Mouse (Mus musculus) embryonic facial prominence, embryonic 13.5 days (tissue): ENCODE results near the gene Gas2l1. TPM values are rescaled to one million over a fixed set of nuclear protein-coding genes. Genes with fewer than 3 reads are reported as not detected.
"Not testable (repeated sequence)": the region's sequence is repeated elsewhere in the genome, so short reads cannot be mapped to it uniquely, and the experiment has no call there.

Experiments used
- ATAC-seq: fragments of 200-750 bp; cut with Nextera tagmentation; 2 replicates; pipeline ENCODE4 v1.8.0; 2017; ENCODE audit warnings: low read depth; ENCODE audit not compliant: insufficient number of reproducible peaks, insufficient read depth, low FRiP score, low TSS enrichment
- H3K27ac ChIP-seq: fragments of 300-500 bp; sonication (generic); 2 replicates; pipeline ENCODE4 v1.5.1; 2015; ENCODE audit warnings: moderate library complexity, mild to moderate bottlenecking, inconsistent platforms
- H3K27me3 ChIP-seq: fragments of 300-500 bp; sonication (generic); 2 replicates; pipeline ENCODE4 v1.6.1; 2015; ENCODE audit warnings: mild to moderate bottlenecking, inconsistent platforms
- H3K36me3 ChIP-seq: fragments of 300-500 bp; sonication (generic); 2 replicates; pipeline ENCODE4 v1.6.1; 2015; ENCODE audit warnings: mild to moderate bottlenecking, inconsistent platforms
- H3K4me1 ChIP-seq: fragments of 300-500 bp; sonication (generic); 2 replicates; pipeline ENCODE4 v1.6.1; 2015; ENCODE audit warnings: inconsistent platforms
- H3K4me2 ChIP-seq: fragments of 300-500 bp; sonication (generic); 2 replicates; pipeline ENCODE4 v1.6.1; 2015; ENCODE audit warnings: moderate library complexity, mild to moderate bottlenecking, inconsistent platforms
- H3K4me3 ChIP-seq: fragments of 300-500 bp; sonication (generic); 2 replicates; pipeline ENCODE4 v1.5.1; 2015; ENCODE audit warnings: mild to moderate bottlenecking, inconsistent platforms
- H3K9ac ChIP-seq: fragments of 300-500 bp; sonication (generic); 2 replicates; pipeline ENCODE4 v1.6.1; 2015; ENCODE audit warnings: mild to moderate bottlenecking, inconsistent platforms
- H3K9me3 ChIP-seq: fragments of 300-500 bp; sonication (generic); 2 replicates; pipeline ENCODE4 v1.6.1; 2016; ENCODE audit warnings: inconsistent platforms
- WGBS: fragments of 180-500 bp; shearing (Covaris S2); methylation state at CpG from one replicate; pipeline ENCODE4 v1.1.7; 2015; ENCODE audit warnings: mixed read lengths; 5-methylcytosine and 5-hydroxymethylcytosine counted together
- polyA plus RNA-seq: library from polyadenylated mRNA; unstranded; fragments of >200 nt; fragmentation: Nextera tagmentation; extraction: Ambion mirVana; gene quantifications from 2 replicates; pipeline ENCODE4 v1.2.1, GENCODE M21; 2015

The Gas2l1 gene
- polyA plus RNA-seq, 1 experiment from 2014 or later = 30.0 TPM

GRCm38 (mm10) chr11:5098035-5098735 is 33.1 kb upstream of the Gas2l1 start:
- peak overlapping the region; percentile 100 for H3K9ac ChIP-seq
- H3K36me3 ChIP-seq = peaks cover 5% of the 10 kb centered on the region; the same call in 1 of the 2 replicates
- peak overlapping the region; percentile 99 for H3K4me3 ChIP-seq
- H3K4me2 ChIP-seq = peak overlapping the region; percentile 87
- under 1% methylated on average over 44 of the region's 44 CpGs for WGBS
- H3K27ac ChIP-seq = peak overlapping the region; percentile 98
- 0 out of 2 replicates have a peak, but pooled peaks have one; percentile 16 for ATAC-seq
- H3K27me3 ChIP-seq = no peaks in the 10 kb centered on the region
- H3K9me3 ChIP-seq = no peaks in the 10 kb centered on the region
- peaks cover 38% of the 10 kb centered on the region for H3K4me1 ChIP-seq

GRCm38 (mm10) chr11:5096480-5097020 is 31.4 kb upstream of the Gas2l1 start:
- 63% methylated on average over 8 of the region's 8 CpGs for WGBS
- peaks cover 37% of the 10 kb centered on the region for H3K4me1 ChIP-seq
- no peaks in the 10 kb centered on the region for H3K27me3 ChIP-seq
- no peak for ATAC-seq
- peaks cover 16% of the 10 kb centered on the region for H3K36me3 ChIP-seq
- H3K9ac ChIP-seq = peak overlapping the region; percentile 100; the same call in 1 of the 2 replicates
- H3K4me2 ChIP-seq = peak overlapping the region; percentile 87
- H3K27ac ChIP-seq = no peak overlapping the region
- no peaks in the 10 kb centered on the region for H3K9me3 ChIP-seq
- peak overlapping the region; percentile 99 for H3K4me3 ChIP-seq

GRCm38 (mm10) chr11:5095877-5096276 is 30.8 kb upstream of the Gas2l1 start:
- Histone ChIP-seq H3K4me1 (peaks cover 31% of the 10 kb centered on the region), H3K36me3 (peaks cover 22% of the 10 kb centered on the region), H3K4me3 (no peak overlapping the region), H3K27ac (no peak overlapping the region), H3K27me3 (no peaks in the 10 kb centered on the region), H3K9ac (no peak overlapping the region), H3K9me3 (no peaks in the 10 kb centered on the region), H3K4me2 (peak overlapping the region; percentile 87)
- no peak for ATAC-seq
- WGBS = 76% methylated on average over 5 of the region's 5 CpGs

- Histone ChIP-seq H3K9ac (no peak overlapping the region), H3K4me1 (peaks cover 14% of the 10 kb centered on the region), H3K9me3 (no peaks in the 10 kb centered on the region), H3K36me3 (peaks cover 59% of the 10 kb centered on the region), H3K27me3 (no peaks in the 10 kb centered on the region), H3K27ac (no peak overlapping the region), H3K4me2 (no peak overlapping the region), H3K4me3 (no peak overlapping the region)
- 57% methylated on average over 2 of the region's 2 CpGs for WGBS
- no peak for ATAC-seq
Measured at GRCm38 (mm10) chr11:5091706-5092105, 26.6 kb upstream of the Gas2l1 start.

- no peak overlapping the region for H3K9ac ChIP-seq
- H3K36me3 ChIP-seq = peaks cover 85% of the 10 kb centered on the region
- no peak overlapping the region for H3K4me3 ChIP-seq
- WGBS = 96% methylated on average over 1 of the region's 1 CpGs
- H3K27ac ChIP-seq = no peak overlapping the region
- no peaks in the 10 kb centered on the region for H3K9me3 ChIP-seq
- no peak for ATAC-seq
- peaks cover 3% of the 10 kb centered on the region for H3K4me1 ChIP-seq
- H3K4me2 ChIP-seq = no peak overlapping the region
- H3K27me3 ChIP-seq = no peaks in the 10 kb centered on the region
Measured at GRCm38 (mm10) chr11:5089147-5089546, 24.0 kb upstream of the Gas2l1 start.

- not testable (repeated sequence) for H3K4me1 ChIP-seq, H3K4me2 ChIP-seq, H3K27me3 ChIP-seq, H3K4me3 ChIP-seq, ATAC-seq, H3K27ac ChIP-seq, H3K9ac ChIP-seq, H3K9me3 ChIP-seq
- peaks cover 82% of the 10 kb centered on the region for H3K36me3 ChIP-seq
- WGBS = 90% methylated on average over 4 of the region's 5 CpGs
Measured at GRCm38 (mm10) chr11:5076843-5077242, 11.7 kb upstream of the Gas2l1 start.

GRCm38 (mm10) chr11:5075760-5076159 is 10.6 kb upstream of the Gas2l1 start:
- peaks cover 86% of the 10 kb centered on the region for H3K36me3 ChIP-seq
- no peak overlapping the region for H3K4me2 ChIP-seq
- no peak overlapping the region for H3K4me3 ChIP-seq
- H3K9me3 ChIP-seq = no peaks in the 10 kb centered on the region
- H3K9ac ChIP-seq = no peak overlapping the region
- no peaks in the 10 kb centered on the region for H3K4me1 ChIP-seq
- no peaks in the 10 kb centered on the region for H3K27me3 ChIP-seq
- no peak for ATAC-seq
- H3K27ac ChIP-seq = no peak overlapping the region

- no peak overlapping the region for H3K27ac ChIP-seq
- WGBS = 71% methylated on average over 4 of the region's 4 CpGs
- no peak overlapping the region for H3K4me3 ChIP-seq
- H3K9ac ChIP-seq = no peak overlapping the region
- H3K36me3 ChIP-seq = peaks cover 86% of the 10 kb centered on the region
- no peaks in the 10 kb centered on the region for H3K27me3 ChIP-seq
- H3K4me1 ChIP-seq = no peaks in the 10 kb centered on the region
- H3K4me2 ChIP-seq = no peak overlapping the region
- no peaks in the 10 kb centered on the region for H3K9me3 ChIP-seq
- no peak for ATAC-seq
Measured at GRCm38 (mm10) chr11:5074882-5075281, 9.8 kb upstream of the Gas2l1 start.

- H3K36me3 ChIP-seq = peaks cover 54% of the 10 kb centered on the region
- H3K9ac ChIP-seq = no peak overlapping the region
- H3K27me3 ChIP-seq = peaks cover 15% of the 10 kb centered on the region
- WGBS = 88% methylated on average over 9 of the region's 9 CpGs
- H3K27ac ChIP-seq = no peak overlapping the region
- no peaks in the 10 kb centered on the region for H3K9me3 ChIP-seq
- H3K4me1 ChIP-seq = peaks cover 18% of the 10 kb centered on the region
- H3K4me2 ChIP-seq = no peak overlapping the region
- no peak for ATAC-seq
- H3K4me3 ChIP-seq = no peak overlapping the region
Measured at GRCm38 (mm10) chr11:5068126-5068971, 3.2 kb upstream of the Gas2l1 start.

- peaks cover 41% of the 10 kb centered on the region for H3K36me3 ChIP-seq
- H3K9ac ChIP-seq = no peak overlapping the region
- H3K27ac ChIP-seq = no peak overlapping the region
Measured at GRCm38 (mm10) chr11:5067063-5067462, 1.9 kb upstream of the Gas2l1 start.

GRCm38 (mm10) chr11:5064282-5065055 is 658 bp downstream of the Gas2l1 start:
- H3K9me3 ChIP-seq = no peaks in the 10 kb centered on the region
- peak overlapping the region; percentile 66; the same call in 1 of the 2 replicates for H3K27ac ChIP-seq
- peak overlapping the region; percentile 86 for H3K9ac ChIP-seq
- peaks cover 47% of the 10 kb centered on the region for H3K4me1 ChIP-seq
- peaks cover 23% of the 10 kb centered on the region for H3K36me3 ChIP-seq
- peak overlapping the region; percentile 76 for H3K4me3 ChIP-seq
- WGBS = 15% methylated on average over 38 of the region's 38 CpGs
- no peak for ATAC-seq
- peaks cover 53% of the 10 kb centered on the region for H3K27me3 ChIP-seq
- H3K4me2 ChIP-seq = peak overlapping the region; percentile 95

More at GRCm38 (mm10) chr11:5067063-5067462, 1.9 kb upstream of the Gas2l1 start:
- H3K4me1 ChIP-seq = peaks cover 30% of the 10 kb centered on the region
- H3K27me3 ChIP-seq = peaks cover 27% of the 10 kb centered on the region
- no peak for ATAC-seq
- H3K4me3 ChIP-seq = no peak overlapping the region
- H3K9me3 ChIP-seq = no peaks in the 10 kb centered on the region
- H3K4me2 ChIP-seq = no peak overlapping the region
